Mouse (Mus musculus): ENCODE data around the gene Pgm5.
"Not testable (repeated sequence)": the region's sequence is repeated elsewhere in the genome, so short reads cannot be mapped to it uniquely, and the experiment has no call there.

Pgm5 gene

DNA sequence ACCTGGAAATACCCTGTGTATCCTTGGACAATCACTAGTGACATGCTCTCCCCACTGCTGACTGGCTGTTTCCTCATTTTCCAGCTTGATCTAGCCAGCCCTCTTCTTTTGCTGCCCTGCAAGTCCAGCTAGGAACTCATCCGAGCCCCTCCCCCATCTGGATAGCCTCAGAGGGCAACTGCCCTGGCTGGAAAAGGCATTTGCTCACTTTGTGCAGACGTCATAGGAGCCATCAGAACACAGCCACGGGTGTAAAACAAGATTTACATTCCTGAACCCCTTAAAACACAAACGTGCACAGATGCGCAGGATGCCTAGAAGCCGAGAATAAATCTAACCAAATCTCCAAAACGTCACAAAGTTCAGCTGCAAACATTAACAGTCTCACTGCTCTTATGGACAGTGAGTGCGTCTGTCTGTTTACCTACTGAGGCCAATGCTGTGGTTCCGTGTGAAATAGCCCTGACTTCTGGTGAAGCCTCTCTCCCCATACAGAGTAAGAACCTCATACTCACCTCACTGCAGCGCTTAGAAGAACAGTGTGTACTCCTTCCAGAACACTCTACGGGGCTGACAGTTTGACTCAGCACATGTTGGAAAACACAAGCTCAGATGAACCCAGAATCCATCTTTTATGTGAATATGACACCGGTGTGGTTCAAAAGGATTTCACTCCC is 99.0 kb downstream of the Pgm5 start:
- no peak for DNase-seq

DNA sequence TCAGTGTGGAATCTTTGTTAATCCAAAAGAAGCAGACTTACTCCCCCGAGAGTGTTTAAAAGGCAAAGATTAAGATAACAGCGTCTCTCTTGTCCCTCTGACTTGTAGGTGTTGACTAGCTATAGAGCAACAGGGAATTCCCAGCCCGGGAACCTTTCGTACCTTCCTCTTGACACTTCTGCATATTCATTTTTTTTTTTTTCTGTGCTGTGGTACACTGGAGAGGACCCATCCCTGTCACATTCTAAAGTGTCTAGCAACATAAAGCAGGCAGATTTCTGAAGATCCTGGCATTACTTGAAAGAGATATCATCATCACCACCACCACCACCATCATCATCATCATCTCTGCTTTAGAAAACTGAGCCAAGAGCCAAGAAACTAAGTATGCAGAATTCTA is 105.0 kb downstream of the Pgm5 start:
- DNase-seq: no peak

DNA sequence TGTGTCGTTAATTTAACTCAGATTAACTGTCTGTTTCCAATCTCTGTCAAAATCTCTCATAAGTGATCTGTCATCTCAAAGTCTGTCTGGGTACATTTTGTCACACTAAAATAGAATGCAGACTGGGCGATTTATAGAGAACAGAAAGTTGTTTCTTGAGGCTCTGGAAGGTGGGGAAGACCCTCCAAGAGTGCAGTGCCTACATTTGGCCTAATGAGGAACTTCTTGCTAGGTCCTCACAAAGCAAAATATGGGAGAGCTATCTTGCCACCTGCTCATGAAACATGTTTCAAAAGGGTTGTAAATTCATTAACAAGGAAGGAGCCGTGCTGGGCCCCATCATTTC is 107.2 kb downstream of the Pgm5 start:
- DNase-seq: no peak

DNA sequence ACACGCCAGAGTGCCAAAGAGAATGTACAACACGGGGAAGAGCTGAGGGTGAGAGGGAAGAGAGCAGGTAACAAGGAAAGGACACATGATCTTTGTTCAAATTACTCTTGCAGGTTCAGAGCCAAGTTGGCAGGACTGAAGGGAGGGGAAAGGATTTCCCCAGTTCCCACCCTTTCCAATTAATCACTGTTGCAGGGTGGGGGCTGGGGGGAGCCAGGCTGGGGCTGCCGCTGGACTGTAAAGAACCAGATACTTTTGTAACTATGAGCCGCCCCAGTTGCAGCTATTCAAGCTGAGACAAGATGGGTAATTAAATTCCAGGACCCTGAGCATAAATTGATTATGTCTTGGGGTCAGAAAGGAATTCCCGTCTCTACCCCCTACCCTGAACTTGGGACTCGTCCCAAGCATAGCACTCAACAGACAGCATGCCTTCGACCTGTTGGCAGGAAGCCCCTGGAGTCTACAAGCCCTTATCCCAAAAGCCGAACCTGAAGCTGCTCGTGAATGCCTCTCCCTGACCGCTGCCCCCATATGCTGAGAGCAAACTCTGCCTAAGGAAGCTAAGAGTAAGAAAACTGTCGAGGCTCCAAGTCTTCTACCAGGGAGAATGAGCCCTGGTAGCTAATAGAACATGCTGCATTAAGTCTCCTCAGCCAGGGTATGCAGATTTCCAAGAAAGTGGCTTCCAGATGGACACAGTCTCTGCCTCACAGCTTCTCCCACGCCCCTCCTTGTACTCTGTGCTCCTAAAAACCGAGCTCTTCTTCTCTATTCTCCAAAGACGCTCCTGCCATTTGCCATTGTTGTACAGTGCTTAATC is 107.8 kb downstream of the Pgm5 start:
- no peak for DNase-seq

DNA sequence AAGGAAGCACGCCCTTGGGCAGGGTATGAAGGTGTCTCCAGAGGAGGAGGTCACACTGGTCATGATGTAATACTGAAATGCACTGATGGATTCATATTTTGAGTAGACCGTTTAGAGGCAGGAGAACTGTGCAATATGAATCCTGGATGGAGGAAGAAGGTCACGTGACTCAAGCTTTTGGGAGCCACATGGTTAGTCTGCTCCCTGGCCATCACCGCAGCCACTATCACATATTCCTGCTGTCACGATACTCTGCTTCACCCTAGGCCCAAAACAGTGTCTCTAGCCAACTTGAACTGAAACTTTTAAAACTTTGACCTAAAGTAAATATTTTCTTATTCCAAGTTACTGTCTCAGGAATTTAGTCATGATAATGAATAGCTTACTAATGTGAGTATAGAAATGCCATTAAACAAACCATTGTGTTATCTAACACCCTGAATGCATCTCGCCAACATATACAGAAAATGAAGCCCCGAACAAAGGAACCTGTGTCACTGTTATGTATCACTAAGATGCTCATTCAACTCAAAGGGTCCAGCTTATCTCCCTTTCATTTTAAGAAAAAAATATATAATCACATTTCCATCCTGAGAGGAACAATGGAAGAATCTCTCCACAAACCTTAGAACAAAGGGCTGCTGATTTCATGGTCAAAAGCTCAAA is 108.6 kb downstream of the Pgm5 start:
- no peak for DNase-seq

DNA sequence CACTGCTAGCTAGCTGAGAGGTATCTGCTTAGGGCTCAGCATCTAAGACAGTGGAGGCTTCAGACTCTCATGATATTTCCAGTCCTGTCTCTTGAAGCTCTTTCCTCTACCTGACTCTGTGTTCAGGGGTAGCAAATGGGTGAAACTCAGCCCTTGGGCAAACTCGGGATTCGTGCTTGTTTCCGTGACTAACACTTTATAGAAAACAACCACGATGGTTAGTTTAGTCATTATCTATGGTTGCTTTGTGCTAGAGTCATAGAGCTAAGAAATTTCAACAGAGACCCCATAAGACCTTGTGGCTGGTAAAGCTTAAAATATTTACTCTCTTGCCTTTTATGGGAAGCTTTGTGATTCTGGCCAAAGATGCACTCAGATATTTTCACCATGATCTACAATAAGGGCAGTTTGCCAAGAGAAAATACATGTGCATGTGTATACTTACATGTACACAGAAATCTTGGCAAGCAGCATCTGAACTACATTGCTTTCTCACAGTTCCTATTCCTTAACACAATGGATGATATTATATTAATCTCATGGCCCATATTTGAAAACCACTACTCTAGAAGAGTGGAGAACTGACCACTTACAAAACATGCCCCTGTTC is 115.3 kb downstream of the Pgm5 start:
- no peak for DNase-seq

DNA sequence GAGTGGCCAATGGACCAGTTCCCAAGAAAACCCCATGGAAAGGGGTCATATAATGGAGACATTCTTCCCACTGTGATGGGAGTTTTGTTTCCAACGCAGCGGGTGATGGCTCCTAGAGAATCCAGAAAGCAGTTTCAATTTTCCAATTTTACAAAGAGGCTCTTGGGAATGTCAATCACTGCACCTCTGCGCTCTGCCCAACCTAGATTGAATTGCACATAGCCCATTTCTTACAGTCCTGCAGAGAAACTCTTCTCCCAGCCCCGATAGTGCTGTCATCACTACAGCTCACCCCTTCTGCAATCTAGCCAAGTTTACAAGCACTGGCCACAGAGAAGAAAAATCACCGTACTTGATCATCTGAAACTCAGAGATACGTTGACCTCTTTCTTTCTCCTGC is 119.0 kb downstream of the Pgm5 start:
- DNase-seq: no peak

DNA sequence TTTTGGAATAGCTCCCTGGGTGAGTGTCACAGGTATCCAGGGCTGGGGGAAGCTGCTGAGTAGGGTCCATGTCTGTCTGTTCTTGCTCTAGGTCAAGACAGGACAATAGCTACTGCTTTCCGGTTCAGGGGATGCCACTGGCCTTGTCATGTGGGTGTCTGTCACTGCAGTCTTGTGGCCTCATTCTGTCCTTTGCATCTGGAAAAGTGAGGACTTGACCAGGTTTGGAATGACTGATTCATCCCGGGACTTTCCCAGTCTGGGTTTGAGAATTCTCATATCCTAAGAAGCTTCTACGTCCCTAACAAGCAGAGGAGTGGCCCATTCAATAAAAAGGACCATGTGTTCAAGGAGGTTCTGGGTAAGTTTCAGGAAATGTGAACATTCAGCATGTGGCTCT is 122.9 kb downstream of the Pgm5 start:
- no peak for DNase-seq

DNA sequence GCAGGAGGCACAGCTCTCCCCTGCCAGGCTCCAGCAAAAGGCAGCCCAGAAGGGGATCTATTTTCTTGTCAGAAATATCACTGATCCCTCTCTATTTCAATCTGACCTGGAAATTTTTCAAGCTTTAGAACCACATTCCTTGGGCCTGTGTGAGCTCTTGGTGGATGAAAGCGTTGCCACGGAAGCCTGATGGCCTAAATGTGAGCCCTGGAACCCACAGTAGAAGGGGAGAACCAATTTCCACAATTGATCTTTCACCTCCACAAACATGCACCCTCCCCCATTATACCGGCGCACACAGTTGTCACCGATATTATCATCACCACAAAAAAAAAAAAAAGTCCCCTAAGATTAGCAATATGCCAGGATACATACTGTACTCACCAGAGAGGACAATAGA is 123.6 kb downstream of the Pgm5 start:
- DNase-seq: no peak

DNA sequence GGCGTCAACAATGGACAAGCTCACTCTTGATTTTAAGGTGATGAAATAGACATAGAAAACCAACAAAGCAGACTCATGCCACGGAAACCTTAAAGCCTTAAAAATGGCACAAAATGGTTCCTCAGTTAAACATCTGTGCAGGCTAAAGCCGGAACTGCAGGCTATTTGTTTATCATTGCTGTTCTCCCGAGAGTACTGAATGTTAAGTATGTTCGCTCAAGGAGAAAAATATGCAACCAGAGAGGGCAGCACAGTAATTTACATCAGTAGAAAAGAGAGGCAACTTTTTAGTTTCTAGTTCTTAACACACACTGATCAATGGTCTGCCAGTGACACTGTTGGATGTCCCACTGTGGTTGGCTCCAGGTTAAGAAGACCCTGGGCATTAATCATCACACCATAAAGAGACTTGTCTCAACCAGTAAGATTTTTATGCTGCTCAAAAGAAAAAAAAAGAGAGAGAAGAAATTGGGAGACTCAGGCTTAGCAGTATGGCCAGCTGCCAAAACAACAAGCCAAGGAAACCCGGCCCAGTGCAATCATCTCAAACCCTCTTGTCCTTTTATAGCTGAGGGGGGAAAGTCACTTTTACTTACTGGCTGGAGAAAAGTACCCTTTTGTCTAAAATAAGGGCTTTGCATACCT is 126.0 kb downstream of the Pgm5 start:
- DNase-seq: no peak

DNA sequence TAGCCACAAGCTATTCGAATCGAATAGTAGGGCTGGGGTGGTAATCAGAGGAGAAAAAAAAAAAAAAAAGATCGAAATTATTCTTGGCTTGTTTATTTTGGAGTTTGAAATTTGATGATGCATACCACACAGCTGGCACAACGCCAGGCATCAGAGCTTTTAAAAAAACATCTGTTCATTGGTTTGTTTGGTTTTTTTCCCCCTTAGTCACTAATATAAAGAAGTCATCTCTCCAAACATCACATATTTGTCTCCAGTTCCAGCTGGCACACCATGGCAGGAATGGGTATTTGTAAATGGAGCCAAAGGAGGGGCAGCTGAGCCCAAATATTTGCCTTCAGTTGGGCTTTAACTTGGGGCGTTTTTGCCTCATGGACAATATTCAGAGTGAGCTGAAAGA is 131.0 kb downstream of the Pgm5 start:
- no peak for DNase-seq

DNA sequence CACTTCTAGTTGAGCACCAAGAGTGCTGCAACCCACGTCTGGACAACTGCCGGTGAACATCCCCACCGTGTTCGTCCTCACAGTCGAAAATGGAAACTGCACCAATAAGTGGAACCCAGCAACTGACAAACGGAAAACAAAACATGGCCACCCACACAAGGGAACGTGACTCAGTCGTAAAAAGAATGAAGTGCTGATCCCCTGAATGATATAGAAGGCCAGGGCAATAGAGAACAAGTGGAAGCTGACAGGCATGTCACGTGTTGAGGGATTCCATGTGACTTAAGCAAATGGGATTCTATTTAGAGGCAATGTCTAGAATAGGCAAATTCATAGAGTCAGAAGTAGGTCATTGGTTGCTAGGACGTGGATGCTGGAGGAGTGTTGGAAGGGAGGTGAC is 137.3 kb downstream of the Pgm5 start:
- DNase-seq: no peak

DNA sequence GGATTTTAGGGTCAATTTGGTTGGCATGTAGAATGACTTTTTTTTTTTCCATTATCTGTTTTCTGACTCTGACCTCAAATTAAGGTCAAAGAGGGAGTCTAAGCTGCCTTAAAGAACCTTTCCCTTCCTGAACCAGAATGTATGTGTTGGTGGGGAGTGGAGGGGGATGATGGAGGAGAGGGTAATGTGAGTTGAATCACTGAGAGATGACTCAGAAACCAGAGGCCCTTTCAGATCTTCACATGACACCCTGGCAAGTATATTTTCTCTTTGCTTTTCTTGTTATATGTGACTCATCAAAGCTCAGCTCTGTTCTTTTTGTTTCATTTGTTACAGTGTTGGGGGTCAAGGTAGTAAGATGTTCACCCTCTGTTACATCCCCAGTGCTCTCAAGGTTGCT is 141.2 kb downstream of the Pgm5 start:
- DNase-seq: no peak

DNA sequence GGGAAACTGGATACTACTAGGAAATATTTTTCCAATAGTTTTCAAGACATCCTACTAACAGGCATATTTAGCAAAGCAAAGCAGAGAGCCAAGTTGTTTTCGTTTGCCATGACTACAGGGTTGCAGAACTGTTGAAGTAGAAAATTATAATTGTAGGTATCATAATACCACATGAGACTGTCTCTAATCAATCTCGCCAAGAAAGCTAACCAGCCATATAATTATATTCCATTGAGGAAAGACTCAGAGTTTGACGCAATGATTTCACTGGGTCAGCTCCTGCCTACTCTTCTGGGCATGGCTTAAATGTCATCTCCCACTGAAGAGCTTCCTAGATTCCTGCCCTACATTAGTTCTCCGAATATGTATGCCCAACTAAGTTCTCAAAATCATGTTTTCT is 142.2 kb downstream of the Pgm5 start:
- DNase-seq: no peak

DNA sequence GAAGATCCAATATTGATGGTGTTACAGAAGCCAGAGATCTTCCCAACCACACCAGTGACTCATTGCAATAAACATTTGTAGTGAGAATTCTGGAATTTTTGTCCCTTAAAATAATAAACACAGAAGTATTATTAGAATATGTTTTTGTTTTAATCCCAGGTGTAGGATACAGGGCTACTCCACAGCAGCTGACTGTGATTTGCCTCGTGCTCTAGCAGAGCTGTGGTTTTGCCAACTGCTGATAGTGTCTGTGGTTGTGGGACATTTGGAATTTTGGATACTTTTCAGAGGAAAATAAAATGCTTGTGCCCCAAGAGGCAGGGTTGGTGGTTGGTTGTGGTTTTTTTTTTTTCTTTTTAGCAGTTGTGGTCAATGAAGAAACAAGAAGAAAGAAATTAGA is 143.6 kb downstream of the Pgm5 start:
- no peak for DNase-seq

DNA sequence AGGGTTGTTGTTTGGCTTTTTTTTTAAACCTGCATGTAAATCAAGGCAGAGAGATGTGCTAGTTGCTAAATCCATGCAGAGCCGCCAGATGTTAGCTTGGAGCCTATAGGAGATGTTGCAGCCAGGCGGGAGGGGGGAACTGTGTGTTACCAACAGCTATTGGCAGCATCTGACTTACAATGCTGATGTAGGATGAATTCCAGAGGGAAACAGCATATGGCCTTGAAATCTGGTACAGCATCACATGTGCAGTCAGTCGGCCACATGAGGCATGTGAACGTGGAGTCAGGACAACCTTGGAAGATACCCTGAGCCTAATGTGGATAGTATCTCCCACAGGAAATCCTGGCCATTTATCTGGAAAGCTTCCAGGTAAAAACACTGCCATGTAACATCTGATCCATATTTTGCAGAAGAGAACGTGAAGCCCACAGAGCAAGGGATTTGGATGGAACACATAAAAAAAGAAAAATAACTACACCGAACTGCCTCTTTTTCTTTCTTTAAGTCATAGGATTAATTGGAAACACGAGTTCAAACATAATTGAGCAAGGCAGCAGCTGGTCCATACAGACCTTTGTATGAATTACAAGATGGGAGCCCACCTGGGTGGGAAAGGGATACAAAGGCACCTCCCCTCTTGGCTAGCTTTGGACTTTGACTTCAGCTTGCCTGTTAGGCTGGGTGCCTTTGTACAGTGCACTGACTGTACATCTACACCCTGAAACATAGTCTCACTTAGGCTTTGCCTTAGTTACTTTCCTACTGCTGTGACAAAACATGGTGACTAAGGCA is 145.2 kb downstream of the Pgm5 start:
- no peak for DNase-seq

DNA sequence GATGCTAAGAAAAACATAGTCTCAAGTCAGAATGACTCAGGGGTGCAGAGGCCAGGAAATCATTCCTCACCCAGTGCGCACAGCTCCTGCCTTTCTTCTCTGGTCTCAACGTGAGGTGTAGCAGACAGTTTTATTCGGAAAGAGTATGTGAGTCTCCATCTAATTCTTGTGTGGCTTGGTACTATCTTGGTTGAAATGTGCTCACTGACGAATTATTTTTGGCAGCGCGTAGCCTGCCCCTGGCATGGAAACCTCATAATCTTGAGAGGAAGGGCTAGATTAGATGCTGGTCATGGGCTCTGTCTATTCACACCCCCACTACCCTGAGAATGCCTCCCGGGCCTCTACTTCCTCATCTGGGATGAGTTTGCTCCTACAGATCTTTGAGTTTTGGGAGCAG is 153.6 kb downstream of the Pgm5 start:
- DNase-seq: no peak

DNA sequence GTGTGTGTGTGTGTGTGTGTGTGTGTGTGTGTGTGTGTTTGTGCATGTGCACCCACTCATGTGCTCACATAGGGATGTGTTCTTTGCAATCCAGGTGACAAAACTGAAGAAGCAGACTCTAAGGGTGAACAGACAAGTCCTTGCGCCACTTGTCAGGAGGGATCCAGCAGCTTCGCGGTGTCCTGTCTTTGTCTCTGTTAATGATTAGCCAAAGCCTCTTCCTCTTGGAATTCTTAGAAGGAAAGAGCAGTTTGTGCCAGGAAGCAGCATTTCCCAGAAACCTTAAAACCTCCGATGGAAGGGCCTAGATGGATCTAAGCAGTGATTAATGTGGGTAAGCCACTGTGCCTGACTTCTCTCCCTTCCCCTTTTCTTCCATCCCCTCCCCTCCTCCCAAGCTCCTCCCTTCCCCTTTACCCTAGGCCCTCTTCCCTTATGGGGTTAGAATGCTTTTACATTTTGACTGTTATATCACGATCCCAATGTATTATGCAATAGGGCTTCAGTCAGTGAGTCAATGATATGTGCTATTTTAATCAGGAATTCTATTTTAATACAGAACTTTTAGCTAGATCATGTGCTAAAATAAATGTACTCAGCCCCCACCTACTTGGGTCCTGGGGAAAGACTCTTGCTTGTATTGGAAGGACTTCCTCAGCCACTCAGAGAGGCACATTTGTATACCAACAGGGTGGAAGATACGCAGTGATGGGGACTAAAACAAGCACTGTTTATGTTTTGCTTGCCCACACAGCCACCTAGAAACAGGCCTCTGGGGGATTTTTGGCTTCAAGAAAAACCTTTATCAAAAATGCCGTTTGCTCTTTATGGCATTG is 154.4 kb downstream of the Pgm5 start:
- no peak for DNase-seq

DNA sequence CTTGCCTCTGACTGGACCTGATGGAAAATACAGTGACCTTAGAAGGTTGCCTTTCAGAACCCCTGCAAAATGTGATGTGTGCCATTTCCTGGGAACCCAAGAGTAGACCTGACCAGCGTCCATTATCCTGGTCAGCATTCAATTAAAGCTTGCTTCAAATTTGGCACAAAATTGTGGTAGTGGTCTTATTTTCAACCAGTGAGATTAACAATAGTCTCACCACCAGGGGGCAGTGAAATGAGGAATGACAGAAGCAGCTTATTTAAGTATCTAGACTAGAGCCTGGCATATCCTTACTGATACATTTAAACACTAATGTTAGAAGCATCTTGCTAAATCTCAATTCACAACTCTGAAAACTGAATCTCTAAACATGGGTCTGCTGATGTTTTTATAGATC is 156.3 kb downstream of the Pgm5 start:
- DNase-seq: no peak

DNA sequence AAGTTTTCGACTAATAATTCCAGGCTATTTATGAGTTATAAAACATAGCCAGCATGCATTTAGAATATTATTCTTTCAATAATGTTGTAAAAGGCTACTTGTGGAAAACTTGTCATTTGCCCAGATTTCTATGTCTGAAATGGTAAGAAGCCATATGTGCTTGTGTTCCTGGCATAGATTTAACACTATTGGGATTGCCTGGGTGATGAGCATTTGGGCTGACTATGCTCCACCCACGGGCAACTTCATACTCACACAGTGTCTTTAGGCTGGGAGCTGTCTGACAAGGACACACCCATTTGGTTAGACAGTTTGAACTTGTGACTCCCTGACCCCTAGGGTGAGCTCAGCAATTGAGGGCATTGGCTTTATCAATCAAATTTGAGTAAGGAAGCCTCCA is 157.3 kb downstream of the Pgm5 start:
- DNase-seq: no peak

DNA sequence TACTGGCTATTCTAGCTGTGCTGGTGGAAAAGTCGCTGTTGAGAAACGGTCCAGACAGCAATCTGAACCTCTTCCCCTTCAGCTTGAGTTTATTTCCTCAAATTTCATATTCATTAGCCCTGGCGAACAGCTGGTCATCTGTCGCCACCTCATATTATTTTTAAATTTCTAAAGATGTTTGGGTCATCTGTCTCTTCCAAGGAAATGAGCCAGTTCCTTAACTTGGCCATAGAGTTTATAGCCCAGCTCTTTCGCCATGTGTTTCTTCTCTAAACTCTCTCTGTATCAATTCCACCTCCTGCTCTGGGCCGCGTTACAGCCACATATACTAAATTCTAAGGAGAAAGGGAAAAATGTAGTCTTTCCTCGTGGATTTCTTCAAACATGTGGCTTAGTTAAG is 158.0 kb downstream of the Pgm5 start:
- DNase-seq: no peak

DNA sequence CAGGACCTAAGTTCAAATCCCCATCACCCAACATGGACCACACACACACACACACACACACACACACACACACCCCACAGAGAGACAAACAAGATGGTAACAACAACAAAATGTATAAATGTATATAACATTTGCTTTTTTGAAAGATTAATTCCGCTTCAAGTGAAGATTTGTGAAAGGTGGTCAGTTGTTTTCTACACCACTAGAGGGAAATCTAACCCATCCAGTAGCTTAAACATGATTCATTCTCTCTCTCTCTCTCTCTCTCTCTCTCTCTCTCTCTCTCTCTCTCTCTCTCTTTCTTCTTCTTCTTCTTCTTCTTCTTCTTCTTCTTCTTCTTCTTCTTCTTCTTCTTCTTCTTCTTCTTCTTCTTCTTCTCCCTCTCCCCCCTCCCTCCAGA is 158.5 kb downstream of the Pgm5 start:
- not testable (repeated sequence) for DNase-seq

Data from thymus, postnatal 36 days (tissue).